Mouse (Mus musculus): Measurements from ENCODE around the gene Ypel1. TPM values are rescaled to one million over a fixed set of nuclear protein-coding genes. Genes with fewer than 3 reads are reported as not detected.

The Ypel1 gene
- 181 and 183 TPM in 2 replicates for polyA plus RNA-seq (2015; fragmentation: Nextera tagmentation; extraction: Ambion mirVana)

DNA sequence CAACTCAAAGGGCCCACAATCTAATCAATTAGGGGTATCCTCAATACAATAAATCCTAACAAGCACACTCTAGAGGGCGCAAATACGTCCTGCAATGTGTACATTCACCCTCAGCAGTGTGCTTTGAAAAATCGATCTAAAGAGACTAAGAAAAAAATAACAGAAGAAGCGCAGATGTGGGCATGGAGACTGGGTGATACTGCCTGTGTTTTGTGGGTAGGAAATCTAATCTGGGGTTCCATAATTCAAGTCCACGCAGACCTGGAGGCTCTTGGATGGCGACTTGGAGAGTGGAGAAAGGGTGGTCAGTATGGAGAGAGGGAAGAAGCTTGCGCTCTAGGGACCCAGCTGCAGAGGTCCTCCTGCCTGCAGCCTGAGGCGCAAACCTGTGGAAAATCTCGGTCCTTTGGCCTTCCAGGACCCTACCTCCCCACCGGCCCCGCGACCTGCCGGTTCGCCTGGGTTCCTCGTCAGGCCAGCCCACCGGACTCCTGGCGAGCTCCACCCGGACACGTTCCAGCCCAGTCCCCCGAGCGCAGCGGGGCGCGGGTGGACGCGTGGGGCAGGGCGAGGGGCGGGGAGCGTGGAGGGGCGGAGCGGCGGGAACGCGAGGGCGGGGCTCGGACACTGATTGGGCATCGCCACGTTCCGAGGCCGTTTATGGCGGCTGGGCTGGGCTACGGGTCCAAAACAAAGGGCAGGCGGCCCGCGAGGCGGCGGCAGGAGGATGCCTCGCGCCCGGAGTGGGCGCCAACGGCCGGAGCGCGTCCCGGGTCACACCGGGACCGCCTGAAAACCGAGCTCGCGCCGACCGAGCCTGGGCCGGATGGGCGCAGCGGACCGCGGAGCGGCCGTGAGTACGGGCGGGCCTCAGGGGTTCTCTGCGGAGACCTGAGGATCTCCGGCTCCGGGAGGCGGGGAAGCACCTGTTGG lies at the start of gene Ypel1:
Gene Ypel1 (plus strand): TSS at position 186 of the 933 bp plus-strand sequence.
- under 1% methylated on average over 76 of the region's 76 CpGs for WGBS
- ATAC-seq (replicated peaks): peak; percentile 95

DNA sequence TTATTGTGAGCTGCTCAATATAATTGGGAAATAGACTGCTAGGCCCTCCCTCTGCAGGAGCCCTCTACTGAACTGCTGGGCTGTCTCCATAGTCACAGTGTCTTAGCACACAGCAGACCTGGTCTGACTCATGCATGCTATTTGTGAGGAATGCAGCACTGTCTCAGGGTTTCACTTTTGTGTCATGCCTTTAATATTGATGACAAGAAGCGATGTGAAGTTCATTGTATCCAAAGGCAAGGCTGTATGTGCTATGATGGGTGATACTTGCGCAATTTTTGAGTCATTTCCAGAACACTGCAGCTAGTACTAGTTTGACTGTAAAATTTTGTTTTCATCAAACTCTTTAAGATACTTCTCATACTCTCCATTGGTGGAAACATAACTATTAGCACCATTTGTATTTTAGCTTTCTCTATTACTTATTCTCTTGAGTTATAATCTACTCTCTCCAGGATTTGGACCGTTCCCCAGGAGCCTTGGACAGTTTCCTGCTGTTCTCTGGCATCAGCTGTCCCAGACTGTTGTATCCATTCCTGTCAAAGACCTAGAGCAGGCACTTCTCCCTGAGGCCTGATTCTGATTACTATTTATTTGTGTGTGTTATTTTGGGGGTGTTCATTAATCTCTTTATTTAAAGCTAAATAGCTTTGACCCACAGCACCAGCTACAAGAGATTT lies 44.9 kb upstream of the Ypel1 start:
- no peak overlapping the region for H3K4me2 ChIP-seq (replicated peaks)
- peak overlapping the region; percentile 54; the same call in 1 of the 2 replicates for H3K27ac ChIP-seq (replicated peaks)
- no peak for ATAC-seq (replicated peaks)
- no peaks in the 10 kb centered on the region for H3K27me3 ChIP-seq
- H3K36me3 ChIP-seq: peaks cover 49% of the 10 kb centered on the region
- H3K9me3 ChIP-seq: no peaks in the 10 kb centered on the region
- H3K4me3 ChIP-seq: no peak overlapping the region
- 80% methylated on average over 3 of the region's 3 CpGs for WGBS
- no peak overlapping the region for H3K9ac ChIP-seq (replicated peaks)
- peaks cover 13% of the 10 kb centered on the region; the same call in 1 of the 2 replicates for H3K4me1 ChIP-seq

More for the DNA sequence above, at the start of gene Ypel1:
- H3K4me2 ChIP-seq (replicated peaks): peak within 1 kb of the TSS; percentile 78
- no peaks in the 10 kb centered on the region for H3K9me3 ChIP-seq
- H3K4me1 ChIP-seq: peaks cover 43% of the 10 kb centered on the region
- no peaks in the 10 kb centered on the region for H3K27me3 ChIP-seq
- peaks cover 6% of the 10 kb centered on the region for H3K36me3 ChIP-seq
- peak within 1 kb of the TSS; percentile 95 for H3K27ac ChIP-seq (replicated peaks)
- peak within 1 kb of the TSS; percentile 78 for H3K4me3 ChIP-seq
- peak within 1 kb of the TSS; percentile 87 for H3K9ac ChIP-seq (replicated peaks)

GRCm38 (mm10) chr16:17029971-17030695 lies 39.4 kb upstream of the Ypel1 start:
- H3K4me2 ChIP-seq (replicated peaks): no peak overlapping the region
- no peaks in the 10 kb centered on the region for H3K27me3 ChIP-seq
- H3K4me1 ChIP-seq: peaks cover 9% of the 10 kb centered on the region; the same call in 1 of the 2 replicates
- H3K9ac ChIP-seq (replicated peaks): no peak overlapping the region
- WGBS: 56% methylated on average over 4 of the region's 4 CpGs
- peak; percentile 79 for ATAC-seq (replicated peaks)
- H3K27ac ChIP-seq (replicated peaks): peak overlapping the region; percentile 53; the same call in 1 of the 2 replicates
- H3K4me3 ChIP-seq: no peak overlapping the region
- peaks cover 40% of the 10 kb centered on the region for H3K36me3 ChIP-seq
- H3K9me3 ChIP-seq: no peaks in the 10 kb centered on the region

- no peak for ATAC-seq (replicated peaks)
- Histone ChIP-seq H3K27ac (replicated peaks) (no peak overlapping the region), H3K4me1 (peaks cover 9% of the 10 kb centered on the region; the same call in 1 of the 2 replicates), H3K9ac (replicated peaks) (no peak overlapping the region), H3K27me3 (no peaks in the 10 kb centered on the region), H3K36me3 (peaks cover 53% of the 10 kb centered on the region), H3K4me3 (no peak overlapping the region), H3K4me2 (replicated peaks) (no peak overlapping the region), H3K9me3 (no peaks in the 10 kb centered on the region)
- over 99% methylated on average over 2 of the region's 2 CpGs for WGBS
Measured at GRCm38 (mm10) chr16:17033754-17034153, 35.7 kb upstream of the Ypel1 start.

DNA sequence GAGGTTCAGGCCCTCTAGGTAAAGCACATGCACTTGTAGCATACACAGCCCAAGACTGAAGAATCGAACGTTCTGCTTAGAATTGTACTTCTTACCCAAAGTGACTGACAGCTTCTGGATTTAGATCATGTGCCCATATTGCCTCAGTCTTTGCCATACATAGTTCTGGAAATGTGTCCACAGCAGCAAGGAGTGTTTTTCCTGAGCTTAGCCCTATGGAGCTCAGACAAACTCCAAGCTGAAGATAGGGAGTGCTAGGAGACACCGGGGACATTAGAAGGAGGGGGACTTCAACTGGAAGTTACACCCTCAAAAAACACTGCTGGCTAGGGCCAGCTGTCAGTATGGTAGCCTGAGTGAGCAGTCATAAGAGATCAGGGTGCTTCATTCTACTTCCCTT lies 28.8 kb upstream of the Ypel1 start:
- no peak for ATAC-seq (replicated peaks)
- Histone ChIP-seq H3K9me3 (no peaks in the 10 kb centered on the region), H3K4me3 (no peak overlapping the region), H3K9ac (replicated peaks) (no peak overlapping the region), H3K27me3 (no peaks in the 10 kb centered on the region), H3K27ac (replicated peaks) (no peak overlapping the region), H3K4me1 (no peaks in the 10 kb centered on the region), H3K4me2 (replicated peaks) (no peak overlapping the region), H3K36me3 (peaks cover 63% of the 10 kb centered on the region)
- WGBS: 93% methylated on average over 3 of the region's 3 CpGs

DNA sequence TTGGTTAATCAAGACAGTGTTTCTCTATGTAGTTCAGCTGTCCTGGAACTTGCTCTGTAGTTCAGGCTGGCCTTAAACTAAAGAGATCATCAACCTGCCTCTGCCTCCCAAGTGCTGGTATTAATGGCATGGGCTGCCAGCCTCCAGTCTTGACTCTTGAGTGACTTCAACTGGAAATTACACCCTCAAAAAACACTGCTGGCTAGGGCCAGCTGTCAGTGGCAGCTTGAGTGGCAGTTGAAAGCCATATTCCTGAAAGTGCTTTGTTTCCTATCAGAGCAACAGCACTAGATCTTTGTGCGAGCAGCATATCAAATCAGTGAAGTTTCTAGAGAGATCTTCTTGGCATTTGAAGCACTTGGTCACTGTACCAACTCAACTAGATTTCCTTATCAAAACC lies 28.1 kb upstream of the Ypel1 start:
- no peak overlapping the region for H3K27ac ChIP-seq (replicated peaks)
- no peaks in the 10 kb centered on the region for H3K27me3 ChIP-seq
- H3K9ac ChIP-seq (replicated peaks): no peak overlapping the region
- no peak for ATAC-seq (replicated peaks)
- no peak overlapping the region for H3K4me3 ChIP-seq
- H3K4me1 ChIP-seq: no peaks in the 10 kb centered on the region
- H3K9me3 ChIP-seq: no peaks in the 10 kb centered on the region
- H3K4me2 ChIP-seq (replicated peaks): no peak overlapping the region
- WGBS: 90% methylated on average over 1 of the region's 1 CpGs
- H3K36me3 ChIP-seq: peaks cover 56% of the 10 kb centered on the region

- H3K36me3 ChIP-seq: peaks cover 48% of the 10 kb centered on the region
- 0 out of 2 replicates have a peak overlapping the region, but pooled peaks have one; percentile 18 for H3K27ac ChIP-seq (replicated peaks)
- no peaks in the 10 kb centered on the region for H3K27me3 ChIP-seq
- WGBS: 76% methylated on average over 3 of the region's 3 CpGs
- no peaks in the 10 kb centered on the region for H3K9me3 ChIP-seq
- H3K9ac ChIP-seq (replicated peaks): no peak overlapping the region
- no peak overlapping the region for H3K4me3 ChIP-seq
- no peak overlapping the region for H3K4me2 ChIP-seq (replicated peaks)
- no peaks in the 10 kb centered on the region for H3K4me1 ChIP-seq
- no peak for ATAC-seq (replicated peaks)
Measured at GRCm38 (mm10) chr16:17044320-17044719, 25.2 kb upstream of the Ypel1 start.

DNA sequence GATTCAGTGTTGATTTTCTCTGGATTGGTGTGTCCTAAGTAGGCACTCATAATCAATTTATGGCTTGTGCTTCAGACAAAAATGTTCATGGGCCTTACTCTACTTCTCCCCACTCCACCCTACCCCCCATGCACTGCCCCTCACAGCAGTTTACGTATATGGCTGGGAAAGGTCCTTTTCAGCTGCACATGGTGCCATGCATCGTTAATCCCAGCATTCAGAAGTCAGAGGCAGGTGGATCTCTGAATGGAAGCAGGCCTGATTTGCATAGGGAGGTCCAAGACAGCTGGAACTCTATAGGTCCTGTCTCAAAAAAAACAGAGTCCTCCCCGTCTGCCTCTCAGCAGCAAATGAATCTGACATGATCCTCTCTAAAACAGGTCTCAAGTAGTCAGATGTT lies 24.2 kb upstream of the Ypel1 start:
- H3K27ac ChIP-seq (replicated peaks): no peak overlapping the region
- 29% methylated on average over 3 of the region's 3 CpGs for WGBS
- no peaks in the 10 kb centered on the region for H3K9me3 ChIP-seq
- no peak overlapping the region for H3K4me2 ChIP-seq (replicated peaks)
- no peak for ATAC-seq (replicated peaks)
- H3K9ac ChIP-seq (replicated peaks): no peak overlapping the region
- H3K4me1 ChIP-seq: no peaks in the 10 kb centered on the region
- no peaks in the 10 kb centered on the region for H3K27me3 ChIP-seq
- H3K36me3 ChIP-seq: peaks cover 38% of the 10 kb centered on the region
- H3K4me3 ChIP-seq: no peak overlapping the region

- H3K9ac ChIP-seq (replicated peaks): no peak overlapping the region
- peaks cover 6% of the 10 kb centered on the region for H3K4me1 ChIP-seq
- no peak overlapping the region for H3K27ac ChIP-seq (replicated peaks)
- peaks cover 18% of the 10 kb centered on the region for H3K36me3 ChIP-seq
- no peaks in the 10 kb centered on the region for H3K9me3 ChIP-seq
- WGBS: 98% methylated on average over 1 of the region's 1 CpGs
- ATAC-seq (replicated peaks): no peak
- H3K27me3 ChIP-seq: no peaks in the 10 kb centered on the region
- no peak overlapping the region for H3K4me2 ChIP-seq (replicated peaks)
- H3K4me3 ChIP-seq: no peak overlapping the region
Measured at GRCm38 (mm10) chr16:17049886-17050285, 19.6 kb upstream of the Ypel1 start.

DNA sequence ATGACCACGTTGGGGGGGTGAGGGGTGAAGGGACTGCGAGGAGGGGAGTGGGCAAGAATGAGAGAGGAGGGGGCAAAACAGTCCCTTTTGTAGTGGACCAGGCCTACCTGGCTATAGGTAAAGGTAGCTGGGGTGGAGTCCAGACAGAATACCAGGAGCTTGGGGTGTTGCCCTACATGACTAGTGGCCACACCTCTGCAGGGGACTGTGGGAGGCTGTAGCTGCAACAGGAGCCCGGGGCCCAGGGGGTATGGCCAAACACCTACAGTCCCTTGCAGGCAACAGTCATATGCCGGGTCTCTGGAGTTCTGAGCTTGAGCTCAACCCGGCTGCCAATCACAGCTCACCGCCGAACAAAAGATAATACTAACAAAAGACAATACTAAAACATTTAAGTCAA lies 17.4 kb upstream of the Ypel1 start:
- Histone ChIP-seq H3K4me2 (replicated peaks) (no peak overlapping the region), H3K27ac (replicated peaks) (no peak overlapping the region), H3K36me3 (peaks cover 18% of the 10 kb centered on the region), H3K4me3 (no peak overlapping the region), H3K4me1 (peaks cover 18% of the 10 kb centered on the region), H3K9ac (replicated peaks) (no peak overlapping the region), H3K27me3 (no peaks in the 10 kb centered on the region), H3K9me3 (no peaks in the 10 kb centered on the region)
- ATAC-seq (replicated peaks): no peak
- WGBS: 80% methylated on average over 7 of the region's 7 CpGs

GRCm38 (mm10) chr16:17053903-17054302 lies 15.6 kb upstream of the Ypel1 start:
- H3K4me2 ChIP-seq (replicated peaks): no peak overlapping the region
- no peak overlapping the region for H3K4me3 ChIP-seq
- no peaks in the 10 kb centered on the region for H3K27me3 ChIP-seq
- WGBS: 35% methylated on average over 3 of the region's 3 CpGs
- H3K9me3 ChIP-seq: no peaks in the 10 kb centered on the region
- H3K36me3 ChIP-seq: peaks cover 2% of the 10 kb centered on the region
- peaks cover 18% of the 10 kb centered on the region for H3K4me1 ChIP-seq
- ATAC-seq (replicated peaks): no peak; the same call in 1 of the 2 replicates
- peak overlapping the region; percentile 68 for H3K27ac ChIP-seq (replicated peaks)
- no peak overlapping the region for H3K9ac ChIP-seq (replicated peaks)
